9 mouse cellular contexts compared by ENCODE assay signal in the genomic region with DNA sequence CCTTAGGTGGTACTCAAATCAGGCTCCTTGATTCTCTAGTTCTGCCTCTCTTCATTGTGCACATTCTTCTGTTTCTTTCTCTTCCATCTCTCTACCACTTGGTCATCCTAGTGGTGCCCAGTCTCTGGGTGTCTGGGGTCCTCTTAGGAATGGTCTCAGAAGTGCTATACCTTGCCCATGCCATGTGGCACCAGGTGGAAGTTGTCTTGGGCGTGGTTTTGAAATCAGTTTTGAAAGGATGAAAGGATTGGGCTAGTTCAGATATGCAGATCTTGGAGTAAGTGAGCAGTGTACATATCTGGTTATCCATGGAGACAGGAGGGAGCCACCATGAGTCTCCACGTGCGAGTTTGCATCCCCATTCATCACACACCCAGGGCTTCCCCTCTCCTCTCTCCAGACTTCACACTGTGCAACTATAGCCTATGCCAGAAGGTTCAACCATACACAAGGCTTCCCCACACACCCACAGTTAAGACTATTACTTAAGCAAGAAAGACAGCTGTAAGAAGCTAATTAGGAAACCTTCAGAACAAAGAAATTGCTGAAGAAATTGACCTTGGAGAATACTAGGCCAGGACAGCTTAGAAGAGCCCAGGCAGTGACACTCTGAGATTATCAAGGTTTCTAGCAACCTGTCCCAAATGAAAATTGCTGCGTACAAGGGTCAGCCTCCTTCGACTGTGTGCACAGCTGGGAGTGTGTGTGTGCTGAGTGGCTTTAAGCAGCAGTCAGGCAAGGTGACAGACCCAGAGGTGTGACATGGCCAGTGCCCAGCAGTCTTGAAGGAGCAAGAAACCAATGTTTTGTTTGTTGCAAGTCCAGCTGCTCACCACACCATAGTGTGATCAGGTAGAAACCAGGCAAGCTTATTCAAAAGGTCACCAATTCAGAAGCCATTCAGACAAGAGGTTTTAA. TPM values are rescaled to one million over a fixed set of nuclear protein-coding genes. Genes with fewer than 3 reads are reported as not detected.
DNase-seq lines count a peak whose midpoint lies in the region; ATAC-seq lines count a peak whose summit lies in the region.
"Had no signal": no experiment of that assay in that cellular context is flagged by ENCODE, and none has a peak within 500 bp of the region (broad histone marks: within the 10 kb centered on the region; RNA-seq: fewer than 3 reads in every experiment).

No protein-coding gene starts in this region.

- no peak overlapping the region for H3K9ac ChIP-seq in liver, embryonic 11.5 days (ENCODE audit: low read depth, low read length)
- H3K9ac ChIP-seq in embryonic facial prominence, embryonic 15.5 days, result no peak overlapping the region
- H3K9ac ChIP-seq in intestine, embryonic 15.5 days, result no peak overlapping the region
- H3K9ac ChIP-seq in midbrain, embryonic 15.5 days, result no peak overlapping the region

- H3K4me3 ChIP-seq in liver, embryonic 11.5 days (ENCODE audit: low read depth, low read length), result no peak overlapping the region
- no peak overlapping the region for H3K4me3 ChIP-seq in embryonic facial prominence, embryonic 15.5 days (replicated peaks)
- H3K4me3 ChIP-seq in intestine, embryonic 15.5 days (replicated peaks), result no peak overlapping the region
- no peak overlapping the region for H3K4me3 ChIP-seq in midbrain, embryonic 15.5 days

- peaks cover 15% of the 10 kb centered on the region for H3K4me1 ChIP-seq in liver, embryonic 11.5 days (replicated peaks; ENCODE audit: control insufficient read depth, insufficient read depth, low read length)
- H3K4me1 ChIP-seq in embryonic facial prominence, embryonic 15.5 days, result 0 out of 2 replicates have a peak, but pooled peaks cover 6% of the 10 kb centered on the region
- no peaks in the 10 kb centered on the region for H3K4me1 ChIP-seq in intestine, embryonic 15.5 days (replicated peaks)
- no peaks in the 10 kb centered on the region for H3K4me1 ChIP-seq in midbrain, embryonic 15.5 days

- H3K9me3 ChIP-seq in liver, embryonic 11.5 days (ENCODE audit: control insufficient read depth, low read length), result no peaks in the 10 kb centered on the region
- H3K9me3 ChIP-seq in embryonic facial prominence, embryonic 15.5 days (replicated peaks), result no peaks in the 10 kb centered on the region
- no peaks in the 10 kb centered on the region for H3K9me3 ChIP-seq in intestine, embryonic 15.5 days
- no peaks in the 10 kb centered on the region for H3K9me3 ChIP-seq in midbrain, embryonic 15.5 days

- peak; percentile 49 for DNase-seq in liver, embryonic 11.5 days (ENCODE audit: low spot score)
- DNase-seq in liver, result no peak
- DNase-seq in thymus, postnatal 25 days, result no peak
- no peak for DNase-seq in B cell, adult 2 months
- DNase-seq: heart, postnatal 14 days had no signal

- peak; percentile 16 for ATAC-seq in liver, embryonic 11.5 days (replicated peaks; ENCODE audit: low FRiP score)
- no peak; the same call in 1 of the 2 replicates for ATAC-seq in embryonic facial prominence, embryonic 15.5 days (ENCODE audit: insufficient number of reproducible peaks, low FRiP score, low TSS enrichment, low read depth)
- peak; percentile 24; the same call in 1 of the 2 replicates for ATAC-seq in intestine, embryonic 15.5 days
- ATAC-seq in midbrain, embryonic 15.5 days (replicated peaks), result peak; percentile 32; the same call in 1 of the 2 replicates
- ATAC-seq in granulocyte monocyte progenitor cell, adult 5-6 weeks (replicated peaks; ENCODE audit: poor library complexity, severe bottlenecking), result no peak

- no peaks in the 10 kb centered on the region for H3K27me3 ChIP-seq in liver, embryonic 11.5 days (replicated peaks; ENCODE audit: control insufficient read depth, insufficient read depth, low read length)
- no peaks in the 10 kb centered on the region for H3K27me3 ChIP-seq in embryonic facial prominence, embryonic 15.5 days
- no peaks in the 10 kb centered on the region for H3K27me3 ChIP-seq in intestine, embryonic 15.5 days (replicated peaks)
- no peaks in the 10 kb centered on the region for H3K27me3 ChIP-seq in midbrain, embryonic 15.5 days (replicated peaks)

- no peak overlapping the region for H3K4me2 ChIP-seq in liver, embryonic 11.5 days
- no peak overlapping the region for H3K4me2 ChIP-seq in embryonic facial prominence, embryonic 15.5 days (replicated peaks)
- no peak overlapping the region for H3K4me2 ChIP-seq in intestine, embryonic 15.5 days (replicated peaks)
- H3K4me2 ChIP-seq in midbrain, embryonic 15.5 days, result no peak overlapping the region

- 44% methylated on average over 5 of the region's 5 CpGs for WGBS in liver, embryonic 11.5 days
- 39% methylated on average over 5 of the region's 5 CpGs for WGBS in embryonic facial prominence, embryonic 15.5 days
- WGBS in intestine, embryonic 15.5 days, result 41% methylated on average over 5 of the region's 5 CpGs
- 32% methylated on average over 5 of the region's 5 CpGs for WGBS in midbrain, embryonic 15.5 days

- peaks cover 35% of the 10 kb centered on the region for H3K36me3 ChIP-seq in liver, embryonic 11.5 days (ENCODE audit: control insufficient read depth, insufficient read depth, low read length)
- H3K36me3 ChIP-seq in embryonic facial prominence, embryonic 15.5 days, result peaks cover 46% of the 10 kb centered on the region
- peaks cover 36% of the 10 kb centered on the region for H3K36me3 ChIP-seq in intestine, embryonic 15.5 days
- H3K36me3 ChIP-seq in midbrain, embryonic 15.5 days (replicated peaks), result peaks cover 16% of the 10 kb centered on the region

- H3K27ac ChIP-seq in liver, embryonic 11.5 days (ENCODE audit: low read depth, low read length), result no peak overlapping the region; the same call in 1 of the 2 replicates
- H3K27ac ChIP-seq in embryonic facial prominence, embryonic 15.5 days (replicated peaks), result 0 out of 2 replicates have a peak overlapping the region, but pooled peaks have one; percentile 30
- H3K27ac ChIP-seq in intestine, embryonic 15.5 days, result no peak overlapping the region
- H3K27ac ChIP-seq in midbrain, embryonic 15.5 days, result no peak overlapping the region

RNA-seq across cellular contexts. Expression of gene Rps15a, which starts 12.3 kb away (rescaled TPM):
- 865 and 937 TPM in 2 replicates for polyA plus RNA-seq in liver, embryonic 11.5 days (2014; fragmentation: Nextera tagmentation; extraction: Ambion mirVana)
- 775 and 795 TPM in 2 replicates for polyA plus RNA-seq in embryonic facial prominence, embryonic 15.5 days (2015; fragmentation: Nextera tagmentation; extraction: Ambion mirVana)
- polyA plus RNA-seq in intestine, embryonic 15.5 days (2015; fragmentation: Nextera tagmentation; extraction: Ambion mirVana), result 746 and 766 TPM in 2 replicates
- 356 and 359 TPM in 2 replicates for polyA plus RNA-seq in midbrain, embryonic 15.5 days (2015; fragmentation: Nextera tagmentation; extraction: Ambion mirVana)
- 3,328 and 3,545 TPM in 2 replicates for total RNA-seq in granulocyte monocyte progenitor cell, adult 5-6 weeks (2014; fragmentation: Nextera tagmentation)
- 1,146 and 1,501 TPM in 2 replicates for total RNA-seq in granulocyte monocyte progenitor cell, adult 5-6 weeks (2017)

RNA-seq across cellular contexts. Expression of gene Arl6ip1, which starts 25.7 kb away (rescaled TPM):
- 279 and 288 TPM in 2 replicates for polyA plus RNA-seq in liver, embryonic 11.5 days (2014; fragmentation: Nextera tagmentation; extraction: Ambion mirVana)
- polyA plus RNA-seq in embryonic facial prominence, embryonic 15.5 days (2015; fragmentation: Nextera tagmentation; extraction: Ambion mirVana), result 408 and 409 TPM in 2 replicates
- polyA plus RNA-seq in intestine, embryonic 15.5 days (2015; fragmentation: Nextera tagmentation; extraction: Ambion mirVana), result 477 and 625 TPM in 2 replicates
- 442 and 503 TPM in 2 replicates for polyA plus RNA-seq in midbrain, embryonic 15.5 days (2015; fragmentation: Nextera tagmentation; extraction: Ambion mirVana)
- 105 and 124 TPM in 2 replicates for total RNA-seq in granulocyte monocyte progenitor cell, adult 5-6 weeks (2014; fragmentation: Nextera tagmentation)
- 185 and 248 TPM in 2 replicates for total RNA-seq in granulocyte monocyte progenitor cell, adult 5-6 weeks (2017)

Comparison
In these comparisons a context has a peak if more than half of its experiments do, and no peak if none do; other contexts are left out.
1. ATAC-seq: peak in liver, embryonic 11.5 days (single experiment), intestine, embryonic 15.5 days (single experiment) and midbrain, embryonic 15.5 days (single experiment); none in embryonic facial prominence, embryonic 15.5 days (single experiment) and granulocyte monocyte progenitor cell, adult 5-6 weeks (single experiment).